Mouse (Mus musculus): ENCODE measurements around the gene BC028528. TPM values are rescaled to one million over a fixed set of nuclear protein-coding genes. Genes with fewer than 3 reads are reported as not detected.
A peak's percentile ranks its signal among the peaks of the same experiment; 100 is the strongest.
"Not testable (repeated sequence)": the region's sequence is repeated elsewhere in the genome, so short reads cannot be mapped to it uniquely, and the experiment has no call there.

BC028528 gene
- polyA plus RNA-seq, 1 experiment = 162 TPM

- Histone ChIP-seq H3K4me1 (ENCODE audit: control insufficient read depth, insufficient read depth, low read length) (peaks cover 11% of the 10 kb centered on the region), H3K4me3 (ENCODE audit: insufficient read depth, low read length) (peak overlapping the region; percentile 98), H3K27ac (ENCODE audit: insufficient read depth, low read depth, low read length) (peak overlapping the region; percentile 74)
- TF ChIP-seq CTCF (IDR thresholded peaks at IDR 0.05; ENCODE audit: low read depth, low read length) (0 out of 2 replicates have a peak, but pooled peaks have one; percentile 17), POLR2A (IDR thresholded peaks at IDR 0.05; ENCODE audit: borderline replicate concordance, low read depth, low read length) (no peak)
Observed at GRCm38 (mm10) chr3:95929581-95930470, 38.0 kb upstream of the BC028528 start.

GRCm38 (mm10) chr3:95928658-95929503 is 37.1 kb upstream of the BC028528 start, which contains the start of gene Anp32e:
TSS of gene Anp32e (plus strand) at chr3:95929246.
- Histone ChIP-seq H3K27ac (ENCODE audit: insufficient read depth, low read depth, low read length) (peak within 1 kb of the TSS; percentile 74), H3K4me3 (ENCODE audit: insufficient read depth, low read length) (peak within 1 kb of the TSS; percentile 98), H3K4me1 (ENCODE audit: control insufficient read depth, insufficient read depth, low read length) (peaks cover 9% of the 10 kb centered on the region)
- TF ChIP-seq POLR2A (IDR thresholded peaks at IDR 0.05; ENCODE audit: borderline replicate concordance, low read depth, low read length) = no peak
- no peak; the same call in 1 of the 2 replicates for TF ChIP-seq CTCF (IDR thresholded peaks at IDR 0.05; ENCODE audit: low read depth, low read length)

- no peak for TF ChIP-seq POLR2A (IDR thresholded peaks at IDR 0.05; ENCODE audit: borderline replicate concordance, low read depth, low read length)
- TF ChIP-seq CTCF (IDR thresholded peaks at IDR 0.05; ENCODE audit: low read depth, low read length) = no peak
- Histone ChIP-seq H3K4me1 (ENCODE audit: control insufficient read depth, insufficient read depth, low read length) (peaks cover 7% of the 10 kb centered on the region; the same call in 1 of the 2 replicates), H3K27ac (ENCODE audit: insufficient read depth, low read depth, low read length) (peak overlapping the region; percentile 42; the same call in 1 of the 2 replicates), H3K4me3 (ENCODE audit: insufficient read depth, low read length) (peak overlapping the region; percentile 60)
Observed at GRCm38 (mm10) chr3:95928261-95928657, 36.5 kb upstream of the BC028528 start.

- no peak for TF ChIP-seq POLR2A (IDR thresholded peaks at IDR 0.05; ENCODE audit: borderline replicate concordance, low read depth, low read length)
- TF ChIP-seq CTCF (IDR thresholded peaks at IDR 0.05; ENCODE audit: low read depth, low read length) = no peak
- H3K4me1 ChIP-seq (ENCODE audit: control insufficient read depth, insufficient read depth, low read length) = 0 out of 2 replicates have a peak, but pooled peaks cover 2% of the 10 kb centered on the region
Observed at GRCm38 (mm10) chr3:95925087-95925486, 33.3 kb upstream of the BC028528 start.

GRCm38 (mm10) chr3:95924185-95924584 is 32.4 kb upstream of the BC028528 start:
- H3K4me1 ChIP-seq (ENCODE audit: control insufficient read depth, insufficient read depth, low read length) = 0 out of 2 replicates have a peak, but pooled peaks cover 2% of the 10 kb centered on the region
- no peak overlapping the region for H3K27ac ChIP-seq (ENCODE audit: insufficient read depth, low read depth, low read length)
- no peak for TF ChIP-seq POLR2A (IDR thresholded peaks at IDR 0.05; ENCODE audit: borderline replicate concordance, low read depth, low read length)
- H3K4me3 ChIP-seq (ENCODE audit: insufficient read depth, low read length) = no peak overlapping the region

More at GRCm38 (mm10) chr3:95925087-95925486, 33.3 kb upstream of the BC028528 start:
- no peak overlapping the region for H3K27ac ChIP-seq (ENCODE audit: insufficient read depth, low read depth, low read length)
- no peak overlapping the region for H3K4me3 ChIP-seq (ENCODE audit: insufficient read depth, low read length)

GRCm38 (mm10) chr3:95923429-95923828 is 31.6 kb upstream of the BC028528 start:
- H3K4me3 ChIP-seq (ENCODE audit: insufficient read depth, low read length); H3K27ac ChIP-seq (ENCODE audit: insufficient read depth, low read depth, low read length): not testable (repeated sequence)

GRCm38 (mm10) chr3:95920532-95920931 is 28.7 kb upstream of the BC028528 start:
- not testable (repeated sequence) for H3K4me1 ChIP-seq (ENCODE audit: control insufficient read depth, insufficient read depth, low read length); H3K27ac ChIP-seq (ENCODE audit: insufficient read depth, low read depth, low read length); H3K4me3 ChIP-seq (ENCODE audit: insufficient read depth, low read length)

More at GRCm38 (mm10) chr3:95923429-95923828, 31.6 kb upstream of the BC028528 start:
- not testable (repeated sequence) for H3K4me1 ChIP-seq (ENCODE audit: control insufficient read depth, insufficient read depth, low read length)

GRCm38 (mm10) chr3:95916760-95917159 is 25.0 kb upstream of the BC028528 start:
- no peak for TF ChIP-seq POLR2A (IDR thresholded peaks at IDR 0.05; ENCODE audit: borderline replicate concordance, low read depth, low read length)
- TF ChIP-seq CTCF (IDR thresholded peaks at IDR 0.05; ENCODE audit: low read depth, low read length) = no peak
- H3K27ac ChIP-seq (ENCODE audit: insufficient read depth, low read depth, low read length) = no peak overlapping the region
- no peak overlapping the region for H3K4me3 ChIP-seq (ENCODE audit: insufficient read depth, low read length)
- H3K4me1 ChIP-seq (ENCODE audit: control insufficient read depth, insufficient read depth, low read length) = peaks cover 3% of the 10 kb centered on the region; the same call in 1 of the 2 replicates

- Histone ChIP-seq H3K4me3 (ENCODE audit: insufficient read depth, low read length) (no peak overlapping the region), H3K27ac (ENCODE audit: insufficient read depth, low read depth, low read length) (no peak overlapping the region), H3K4me1 (ENCODE audit: control insufficient read depth, insufficient read depth, low read length) (peaks cover 3% of the 10 kb centered on the region; the same call in 1 of the 2 replicates)
- no peak for TF ChIP-seq CTCF (IDR thresholded peaks at IDR 0.05; ENCODE audit: low read depth, low read length)
- TF ChIP-seq POLR2A (IDR thresholded peaks at IDR 0.05; ENCODE audit: borderline replicate concordance, low read depth, low read length) = no peak
Observed at GRCm38 (mm10) chr3:95914706-95915105, 22.9 kb upstream of the BC028528 start.

All from bone marrow macrophage, adult 2 months (primary cell).